Comparison of ENCODE assay signal across 8 mouse cellular contexts in genomic region chr9:119002267-119002666, GRCm38 (mm10). TPM values are rescaled to one million over a fixed set of nuclear protein-coding genes. Genes with fewer than 3 reads are reported as not detected.
A peak's percentile ranks its signal among the peaks of the same experiment; 100 is the strongest.
DNase-seq lines count a peak whose midpoint lies in the region; ATAC-seq lines count a peak whose summit lies in the region.

No protein-coding gene starts in this region.

- ATAC-seq in heart, embryonic 13.5 days (ENCODE audit: extremely low read depth, insufficient number of reproducible peaks, low FRiP score, low TSS enrichment): peak; percentile 53; the same call in 1 of the 2 replicates
- ATAC-seq in limb, embryonic 12.5 days (ENCODE audit: insufficient number of reproducible peaks, insufficient read depth, low FRiP score, low TSS enrichment, low read depth): no peak

- no peaks in the 10 kb centered on the region for H3K9me3 ChIP-seq in heart, embryonic 13.5 days
- H3K9me3 ChIP-seq in limb, embryonic 12.5 days: no peaks in the 10 kb centered on the region
- H3K9me3 ChIP-seq in megakaryocyte, embryonic 14.5 days: peaks cover 18% of the 10 kb centered on the region

- peak; percentile 22 for DNase-seq in adrenal gland, adult 2 months
- DNase-seq in adrenal gland, postnatal 4 days (ENCODE audit: low spot score in 2 of 2): no peak
- DNase-seq in cerebellum, postnatal 10 days: no peak
- DNase-seq in spleen, postnatal 4 days (ENCODE audit: low spot score in 2 of 2): no peak
- DNase-seq in spleen, postnatal 36 days (ENCODE audit: low spot score in 2 of 2): no peak

- whole genome bisulfite sequencing in heart, embryonic 13.5 days: 11% methylated on average over 17 of the region's 17 CpGs
- WGBS in limb, embryonic 12.5 days: 77% methylated on average over 17 of the region's 17 CpGs

- H3K4me1 ChIP-seq in heart, embryonic 13.5 days: peaks cover 59% of the 10 kb centered on the region
- peaks cover 54% of the 10 kb centered on the region for H3K4me1 ChIP-seq in limb, embryonic 12.5 days (replicated peaks)
- H3K4me1 ChIP-seq in megakaryocyte, embryonic 14.5 days: peaks cover 82% of the 10 kb centered on the region

- no peaks in the 10 kb centered on the region for H3K36me3 ChIP-seq in heart, embryonic 13.5 days
- H3K36me3 ChIP-seq in limb, embryonic 12.5 days: no peaks in the 10 kb centered on the region
- H3K36me3 ChIP-seq in megakaryocyte, embryonic 14.5 days (replicated peaks; ENCODE audit: low read length): peaks cover 75% of the 10 kb centered on the region

- H3K9ac ChIP-seq in heart, embryonic 13.5 days: peak overlapping the region; percentile 41
- no peak overlapping the region for H3K9ac ChIP-seq in limb, embryonic 12.5 days (replicated peaks)

- H3K4me2 ChIP-seq in heart, embryonic 13.5 days: peak overlapping the region; percentile 58
- H3K4me2 ChIP-seq in limb, embryonic 12.5 days: no peak overlapping the region

- no peaks in the 10 kb centered on the region for H3K27me3 ChIP-seq in heart, embryonic 13.5 days (replicated peaks)
- no peaks in the 10 kb centered on the region for H3K27me3 ChIP-seq in limb, embryonic 12.5 days
- no peaks in the 10 kb centered on the region for H3K27me3 ChIP-seq in megakaryocyte, embryonic 14.5 days (replicated peaks)

- H3K27ac ChIP-seq in heart, embryonic 13.5 days (replicated peaks): peak overlapping the region; percentile 83
- peak overlapping the region; percentile 70 for H3K27ac ChIP-seq in limb, embryonic 12.5 days

- H3K4me3 ChIP-seq in heart, embryonic 13.5 days: peak overlapping the region; percentile 26
- no peak overlapping the region for H3K4me3 ChIP-seq in limb, embryonic 12.5 days (replicated peaks)
- H3K4me3 ChIP-seq in megakaryocyte, embryonic 14.5 days (replicated peaks): peak overlapping the region; percentile 83

RNA-seq across cellular contexts. Expression of gene Vill, which starts 50.3 kb away (rescaled TPM):
- 1 to 10 TPM; 1.5 to 2.0 TPM for total RNA-seq in adrenal gland, adult 2 months (2021)
- 3.4 and 4.2 TPM in 2 replicates for polyA plus RNA-seq in adrenal gland, adult 2 months (2012; rRNA removed)
- 10 to 100 TPM in 1 of 2 experiments, 1 to 10 TPM in 1; 3.2 to 10.1 TPM for total RNA-seq in adrenal gland, postnatal 4 days (2021)
- polyA plus RNA-seq in heart, embryonic 13.5 days (2015; fragmentation: Nextera tagmentation; extraction: Ambion mirVana): 10.6 and 11.5 TPM in 2 replicates
- 42.1 and 42.4 TPM in 2 replicates for polyA plus RNA-seq in limb, embryonic 12.5 days (2016; fragmentation: Nextera tagmentation; extraction: Ambion mirVana)
- 0.19 TPM in 1 of 2 replicates, not detected in the other for polyA plus RNA-seq in megakaryocyte, embryonic 14.5 days (2012; ENCODE audit: insufficient read depth, low replicate concordance)
